Mouse (Mus musculus) E14TG2a.4 (cell line): ENCODE measurements around the gene Csrp2.

Experiments
- H3K27me3 ChIP-seq: 2 replicates; pipeline ENCODE4 v1.6.1; 2014; ENCODE audit warnings: low read length, control low read depth; ENCODE audit not compliant: insufficient read depth
- H3K36me3 ChIP-seq: 2 replicates; pipeline ENCODE4 v1.6.1; 2014; ENCODE audit warnings: low read length, control low read depth; ENCODE audit not compliant: insufficient read depth
- H3K4me1 ChIP-seq: replicated peaks from 2 replicates; pipeline ENCODE4 v1.6.1; 2014; ENCODE audit warnings: low read depth, low read length, control low read depth
- H3K4me3 ChIP-seq: replicated peaks from 2 replicates; pipeline ENCODE4 v1.5.1; 2014; ENCODE audit warnings: mild to moderate bottlenecking, low read length
- H3K9me3 ChIP-seq: 2 replicates; pipeline ENCODE4 v1.6.1; 2014; ENCODE audit warnings: low read length, control low read depth
- CTCF ChIP-seq: conservative IDR thresholded peaks from 2 replicates; pipeline ENCODE4 v1.5.1; 2014; ENCODE audit warnings: low read length
- NANOG ChIP-seq: IDR thresholded peaks from 2 replicates; pipeline ENCODE4 v1.6.1; 2014; ENCODE audit warnings: borderline replicate concordance, low read length, mixed read lengths
- POU5F1 ChIP-seq: IDR thresholded peaks from 2 replicates; pipeline ENCODE4 v1.6.1; 2014; ENCODE audit warnings: low read length, borderline replicate concordance

Gene Csrp2

GRCm38 (mm10) chr10:110919531-110920343 lies at the start of gene Csrp2:
TSS of gene Csrp2 (plus strand) at chr10:110919789.
- H3K27me3 ChIP-seq: no peaks in the 10 kb centered on the region
- peak within 1 kb of the TSS; percentile 95 for H3K4me3 ChIP-seq
- no peak for TF ChIP-seq NANOG
- TF ChIP-seq CTCF: no peak
- TF ChIP-seq POU5F1: no peak
- peaks cover 50% of the 10 kb centered on the region for H3K4me1 ChIP-seq
- peaks cover 18% of the 10 kb centered on the region for H3K36me3 ChIP-seq
- peaks cover 39% of the 10 kb centered on the region for H3K9me3 ChIP-seq

DNA sequence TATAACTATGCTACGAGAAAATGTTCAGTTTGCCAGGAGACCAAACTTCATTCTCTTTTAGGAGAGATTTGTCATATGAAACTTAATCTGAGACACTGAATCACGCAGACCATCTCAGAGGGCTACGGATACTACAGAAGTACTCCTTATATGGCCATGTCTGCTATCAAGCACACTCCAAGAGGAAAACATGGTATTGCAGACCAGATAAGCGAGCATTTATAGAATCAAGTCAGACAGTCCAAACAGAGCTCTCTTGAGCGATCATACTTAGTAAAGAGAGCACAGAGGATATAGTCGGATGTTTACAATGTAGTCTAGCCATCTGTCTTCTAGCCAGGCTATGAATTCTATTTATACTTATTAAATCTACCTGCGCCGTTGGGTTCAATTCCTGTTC lies 44.7 kb upstream of the Csrp2 start:
- no peak overlapping the region for H3K4me3 ChIP-seq
- H3K27me3 ChIP-seq: no peaks in the 10 kb centered on the region
- no peaks in the 10 kb centered on the region for H3K9me3 ChIP-seq
- H3K4me1 ChIP-seq: peaks cover 36% of the 10 kb centered on the region
- TF ChIP-seq NANOG (no peak), CTCF (no peak), POU5F1 (no peak)
- H3K36me3 ChIP-seq: no peaks in the 10 kb centered on the region

- H3K9me3 ChIP-seq: no peaks in the 10 kb centered on the region
- no peak overlapping the region for H3K4me3 ChIP-seq
- H3K4me1 ChIP-seq: peaks cover 54% of the 10 kb centered on the region
- H3K36me3 ChIP-seq: no peaks in the 10 kb centered on the region
- H3K27me3 ChIP-seq: no peaks in the 10 kb centered on the region
- TF ChIP-seq CTCF: no peak
- TF ChIP-seq POU5F1: no peak
- no peak for TF ChIP-seq NANOG
Measured at GRCm38 (mm10) chr10:110876956-110877355, 42.6 kb upstream of the Csrp2 start.

DNA sequence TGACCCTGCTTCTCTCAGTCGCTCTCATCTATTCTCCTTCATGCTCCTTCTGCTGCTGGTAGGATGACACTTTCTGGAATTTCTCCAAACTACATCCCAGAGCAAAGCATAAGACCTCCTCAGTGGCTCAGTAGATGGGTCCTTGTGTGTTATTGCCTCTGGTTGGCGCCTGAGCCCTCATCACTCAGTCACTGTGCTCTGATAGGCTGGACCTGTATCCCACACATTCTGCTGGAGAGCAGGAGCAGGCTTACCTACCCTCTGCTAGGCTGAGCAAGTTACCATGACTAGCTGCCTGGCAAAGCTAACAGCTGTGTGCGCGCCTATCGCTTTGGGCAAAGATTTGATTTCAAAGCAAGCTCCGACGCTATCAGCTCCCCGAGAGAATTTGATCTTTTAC lies 41.7 kb upstream of the Csrp2 start:
- H3K9me3 ChIP-seq: no peaks in the 10 kb centered on the region
- H3K4me1 ChIP-seq: peaks cover 54% of the 10 kb centered on the region
- peak overlapping the region; percentile 42 for H3K4me3 ChIP-seq
- TF ChIP-seq NANOG (peak; percentile 45; the same call in 1 of the 2 replicates), POU5F1 (no peak)
- H3K27me3 ChIP-seq: no peaks in the 10 kb centered on the region
- no peaks in the 10 kb centered on the region for H3K36me3 ChIP-seq

DNA sequence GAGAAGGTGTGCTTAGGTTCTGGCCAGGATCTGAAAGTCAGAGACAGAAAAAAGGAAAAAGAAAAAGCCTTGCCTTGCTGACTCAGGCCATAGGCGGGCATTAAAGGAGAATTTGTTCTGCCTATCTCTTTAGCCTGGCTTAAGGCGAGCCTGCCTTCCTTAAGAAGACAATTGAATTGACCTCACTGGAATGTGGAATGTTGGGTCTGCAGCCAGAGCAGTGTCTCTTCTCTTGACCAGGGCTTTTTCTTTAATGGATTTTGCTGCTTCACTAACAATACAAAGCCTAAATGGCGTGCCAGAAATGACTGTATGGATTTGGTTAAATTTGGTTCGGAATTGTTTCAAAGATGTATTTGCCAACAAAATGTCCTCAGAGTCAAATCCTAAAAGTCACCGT lies 40.9 kb upstream of the Csrp2 start:
- peaks cover 51% of the 10 kb centered on the region for H3K4me1 ChIP-seq
- no peaks in the 10 kb centered on the region for H3K9me3 ChIP-seq
- no peak for TF ChIP-seq POU5F1
- TF ChIP-seq CTCF: no peak
- TF ChIP-seq NANOG: no peak
- H3K4me3 ChIP-seq: peak overlapping the region; percentile 42
- no peaks in the 10 kb centered on the region for H3K36me3 ChIP-seq
- H3K27me3 ChIP-seq: no peaks in the 10 kb centered on the region

GRCm38 (mm10) chr10:110879426-110880066 lies 40.0 kb upstream of the Csrp2 start:
- peaks cover 47% of the 10 kb centered on the region for H3K4me1 ChIP-seq
- TF ChIP-seq POU5F1 (no peak), NANOG (no peak), CTCF (no peak)
- H3K36me3 ChIP-seq: no peaks in the 10 kb centered on the region
- no peaks in the 10 kb centered on the region for H3K27me3 ChIP-seq
- H3K9me3 ChIP-seq: no peaks in the 10 kb centered on the region
- peak overlapping the region; percentile 39; the same call in 1 of the 2 replicates for H3K4me3 ChIP-seq

DNA sequence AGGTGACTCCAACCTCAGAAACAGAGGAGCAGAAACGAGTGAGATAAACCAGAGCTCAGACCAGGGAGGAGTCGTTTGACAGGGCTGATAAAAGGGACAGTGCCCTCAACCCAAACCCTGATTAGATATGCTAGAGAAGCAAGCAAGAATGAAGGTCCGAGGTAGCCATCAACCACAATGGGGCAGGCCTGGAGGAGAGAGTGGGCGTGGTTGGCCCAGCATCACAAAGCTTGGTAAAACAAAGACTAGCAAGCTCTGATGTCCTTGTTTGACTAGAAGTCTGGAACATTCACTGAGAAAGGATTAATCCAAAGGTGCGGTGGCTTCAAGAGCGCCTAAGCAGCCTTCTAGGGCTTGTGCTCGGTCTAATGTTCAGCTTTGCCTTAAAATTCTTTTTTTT lies 38.2 kb upstream of the Csrp2 start:
- TF ChIP-seq NANOG (no peak), POU5F1 (no peak)
- Histone ChIP-seq H3K4me3 (no peak overlapping the region), H3K27me3 (no peaks in the 10 kb centered on the region), H3K36me3 (no peaks in the 10 kb centered on the region), H3K9me3 (no peaks in the 10 kb centered on the region), H3K4me1 (peaks cover 47% of the 10 kb centered on the region)

DNA sequence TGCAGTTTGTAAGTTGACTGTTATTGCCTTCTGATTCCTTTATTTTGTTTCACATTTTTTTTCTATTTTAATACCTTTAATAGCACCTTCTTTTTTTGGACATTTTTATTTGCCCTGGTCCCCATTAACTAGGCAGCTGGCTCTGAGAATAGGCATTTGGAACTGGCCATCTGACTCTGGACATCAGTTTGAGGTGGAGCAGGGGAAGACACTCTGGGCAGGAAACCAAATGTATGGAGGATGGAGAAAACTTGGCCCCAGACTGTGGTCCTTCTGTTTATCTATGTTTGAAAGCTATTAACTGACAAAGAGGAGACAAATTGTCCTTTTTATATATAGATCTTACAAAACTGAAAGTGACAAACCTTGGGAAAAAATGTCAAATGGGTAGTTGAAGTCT lies 36.9 kb upstream of the Csrp2 start:
- H3K36me3 ChIP-seq: no peaks in the 10 kb centered on the region

More for the DNA sequence above, 36.9 kb upstream of the Csrp2 start:
- peaks cover 39% of the 10 kb centered on the region for H3K4me1 ChIP-seq
- no peaks in the 10 kb centered on the region for H3K27me3 ChIP-seq
- no peak for TF ChIP-seq POU5F1
- no peak for TF ChIP-seq CTCF
- no peak for TF ChIP-seq NANOG
- no peaks in the 10 kb centered on the region for H3K9me3 ChIP-seq
- no peak overlapping the region for H3K4me3 ChIP-seq
